In genomic region chr12:71625115-71625514, GRCm38 (mm10) we compare ENCODE assay signal across 24 mouse cellular contexts.
"Had no signal": no experiment of that assay in that cellular context is flagged by ENCODE, and none has a peak within 500 bp of the region (broad histone marks: within the 10 kb centered on the region; RNA-seq: fewer than 3 reads in every experiment).

No protein-coding gene starts in this region.

- H3K36me3 ChIP-seq: heart, embryonic 13.5 days; heart, embryonic 15.5 days; hindbrain, embryonic 13.5 days; hindbrain, embryonic 15.5 days; kidney, embryonic 15.5 days; limb, embryonic 13.5 days; limb, embryonic 15.5 days; liver, embryonic 12.5 days had no signal

- H3K27me3 ChIP-seq: heart, embryonic 13.5 days; heart, embryonic 15.5 days; hindbrain, embryonic 15.5 days; kidney, embryonic 15.5 days; limb, embryonic 13.5 days; limb, embryonic 15.5 days; liver, embryonic 12.5 days had no signal

- DNase-seq: gastrocnemius, postnatal 14 days; gastrocnemius, postnatal 36 days; heart, adult 18-20 months; heart, postnatal 14 days; heart, postnatal 36 days; kidney, adult 11 months; kidney, adult 2 months; kidney, adult 9 months; kidney, postnatal 14 days; kidney, postnatal 36 days; layer of hippocampus, adult 9-11 months; layer of hippocampus, postnatal 36 days; left cerebral cortex, postnatal 4 days had no signal

- H3K9me3 ChIP-seq: heart, embryonic 13.5 days; heart, embryonic 15.5 days; hindbrain, embryonic 13.5 days; hindbrain, embryonic 15.5 days; kidney, embryonic 15.5 days; limb, embryonic 13.5 days; limb, embryonic 15.5 days; liver, embryonic 12.5 days had no signal

- H3K4me2 ChIP-seq: heart, embryonic 13.5 days; heart, embryonic 15.5 days; hindbrain, embryonic 13.5 days; hindbrain, embryonic 15.5 days; kidney, embryonic 15.5 days; limb, embryonic 13.5 days; limb, embryonic 15.5 days; liver, embryonic 12.5 days had no signal

- H3K9ac ChIP-seq: heart, embryonic 13.5 days; heart, embryonic 15.5 days; hindbrain, embryonic 13.5 days; hindbrain, embryonic 15.5 days; kidney, embryonic 15.5 days; limb, embryonic 13.5 days; limb, embryonic 15.5 days; liver, embryonic 12.5 days; liver, embryonic 14.5 days had no signal

- H3K27ac ChIP-seq: heart, embryonic 13.5 days; heart, embryonic 15.5 days; hindbrain, embryonic 13.5 days; hindbrain, embryonic 15.5 days; hindbrain, postnatal 0 days; kidney, embryonic 15.5 days; kidney, postnatal 0 days; limb, embryonic 13.5 days; limb, embryonic 15.5 days; liver, embryonic 12.5 days; liver, embryonic 14.5 days had no signal

- H3K4me1 ChIP-seq: liver, embryonic 12.5 days had no signal

- H3K4me3 ChIP-seq: heart, embryonic 13.5 days; heart, embryonic 15.5 days; hindbrain, embryonic 13.5 days; hindbrain, embryonic 15.5 days; kidney, embryonic 15.5 days; limb, embryonic 13.5 days; limb, embryonic 15.5 days; liver, embryonic 12.5 days had no signal

- ATAC-seq: hindbrain, postnatal 0 days; liver, embryonic 12.5 days had no signal
